Mouse (Mus musculus): ENCODE data around the gene Gria1. TPM values are rescaled to one million over a fixed set of nuclear protein-coding genes. Genes with fewer than 3 reads are reported as not detected.

Gria1 gene
- polyA plus RNA-seq, 1 experiment from 2014 or later = 1.7 TPM

GRCm38 (mm10) chr11:57090705-57091104 lies 79.5 kb downstream of the Gria1 start:
- H3K9ac ChIP-seq (ENCODE audit: low read depth, low read length) = no peak overlapping the region
- no peak for ATAC-seq (ENCODE audit: low FRiP score, low TSS enrichment)
- no peaks in the 10 kb centered on the region for H3K9me3 ChIP-seq (ENCODE audit: control insufficient read depth, low read length)
- H3K4me3 ChIP-seq (ENCODE audit: low read length) = no peak overlapping the region
- H3K36me3 ChIP-seq (ENCODE audit: control insufficient read depth, insufficient read depth, low read length) = no peaks in the 10 kb centered on the region
- H3K4me1 ChIP-seq (ENCODE audit: control insufficient read depth, insufficient read depth, low read length) = no peaks in the 10 kb centered on the region
- H3K27me3 ChIP-seq (ENCODE audit: control insufficient read depth, insufficient read depth, low read length) = no peaks in the 10 kb centered on the region
- no peak overlapping the region for H3K27ac ChIP-seq (ENCODE audit: low read depth, low read length)
- H3K4me2 ChIP-seq (replicated peaks; ENCODE audit: low read depth, low read length) = no peak overlapping the region

GRCm38 (mm10) chr11:57091276-57091914 lies 80.2 kb downstream of the Gria1 start:
- Histone ChIP-seq H3K4me1 (ENCODE audit: control insufficient read depth, insufficient read depth, low read length) (no peaks in the 10 kb centered on the region), H3K4me2 (replicated peaks; ENCODE audit: low read depth, low read length) (no peak overlapping the region), H3K9ac (ENCODE audit: low read depth, low read length) (no peak overlapping the region), H3K4me3 (ENCODE audit: low read length) (no peak overlapping the region), H3K27me3 (ENCODE audit: control insufficient read depth, insufficient read depth, low read length) (no peaks in the 10 kb centered on the region), H3K36me3 (ENCODE audit: control insufficient read depth, insufficient read depth, low read length) (no peaks in the 10 kb centered on the region), H3K27ac (ENCODE audit: low read depth, low read length) (no peak overlapping the region), H3K9me3 (ENCODE audit: control insufficient read depth, low read length) (no peaks in the 10 kb centered on the region)
- ATAC-seq (ENCODE audit: low FRiP score, low TSS enrichment) = no peak
- 61% methylated on average over 3 of the region's 3 CpGs for WGBS

- no peak overlapping the region for H3K4me2 ChIP-seq (replicated peaks; ENCODE audit: low read depth, low read length)
- no peaks in the 10 kb centered on the region for H3K9me3 ChIP-seq (ENCODE audit: control insufficient read depth, low read length)
- H3K4me3 ChIP-seq (ENCODE audit: low read length) = no peak overlapping the region
- no peak overlapping the region for H3K27ac ChIP-seq (ENCODE audit: low read depth, low read length)
- no peaks in the 10 kb centered on the region for H3K36me3 ChIP-seq (ENCODE audit: control insufficient read depth, insufficient read depth, low read length)
- 40% methylated on average over 5 of the region's 5 CpGs for WGBS
- no peak overlapping the region for H3K9ac ChIP-seq (ENCODE audit: low read depth, low read length)
- H3K4me1 ChIP-seq (ENCODE audit: control insufficient read depth, insufficient read depth, low read length) = no peaks in the 10 kb centered on the region
- no peaks in the 10 kb centered on the region for H3K27me3 ChIP-seq (ENCODE audit: control insufficient read depth, insufficient read depth, low read length)
- ATAC-seq (ENCODE audit: low FRiP score, low TSS enrichment) = no peak
Observed at GRCm38 (mm10) chr11:57100491-57100890, 89.3 kb downstream of the Gria1 start.

DNA sequence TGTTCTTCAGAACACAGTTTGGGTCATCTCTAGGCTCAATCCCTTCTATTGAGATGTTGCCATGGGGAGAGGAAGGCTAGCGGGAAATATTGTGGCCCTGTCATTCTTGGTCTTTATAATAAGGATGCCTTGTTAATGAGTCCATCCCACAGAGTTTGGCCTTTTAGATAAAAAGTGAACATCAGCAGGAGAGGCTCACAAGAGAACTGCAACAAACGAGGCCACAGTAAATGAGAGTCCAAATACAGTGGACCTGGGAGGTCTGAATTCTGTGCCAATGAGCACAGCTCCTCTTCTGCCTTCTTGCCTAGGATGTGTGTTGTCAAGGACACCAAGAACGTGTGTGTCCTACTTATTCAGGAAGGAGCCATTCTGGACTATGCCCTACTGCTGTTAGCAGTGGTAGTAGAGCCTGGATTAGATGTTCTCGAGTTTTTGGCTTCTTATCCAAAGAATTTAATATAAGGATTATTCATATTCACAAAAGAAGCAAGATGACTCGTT lies 92.6 kb downstream of the Gria1 start:
- Histone ChIP-seq H3K9me3 (ENCODE audit: control insufficient read depth, low read length) (no peaks in the 10 kb centered on the region), H3K27ac (ENCODE audit: low read depth, low read length) (no peak overlapping the region)

GRCm38 (mm10) chr11:57105683-57106082 lies 94.5 kb downstream of the Gria1 start:
- Histone ChIP-seq H3K9me3 (ENCODE audit: control insufficient read depth, low read length) (no peaks in the 10 kb centered on the region), H3K9ac (ENCODE audit: low read depth, low read length) (no peak overlapping the region), H3K4me2 (replicated peaks; ENCODE audit: low read depth, low read length) (no peak overlapping the region), H3K27me3 (ENCODE audit: control insufficient read depth, insufficient read depth, low read length) (no peaks in the 10 kb centered on the region), H3K4me1 (ENCODE audit: control insufficient read depth, insufficient read depth, low read length) (no peaks in the 10 kb centered on the region), H3K36me3 (ENCODE audit: control insufficient read depth, insufficient read depth, low read length) (no peaks in the 10 kb centered on the region), H3K27ac (ENCODE audit: low read depth, low read length) (no peak overlapping the region), H3K4me3 (ENCODE audit: low read length) (no peak overlapping the region)
- ATAC-seq (ENCODE audit: low FRiP score, low TSS enrichment) = no peak
- WGBS = 76% methylated on average over 3 of the region's 3 CpGs

More for the DNA sequence above, 92.6 kb downstream of the Gria1 start:
- Histone ChIP-seq H3K4me3 (ENCODE audit: low read length) (no peak overlapping the region), H3K4me2 (replicated peaks; ENCODE audit: low read depth, low read length) (no peak overlapping the region), H3K36me3 (ENCODE audit: control insufficient read depth, insufficient read depth, low read length) (no peaks in the 10 kb centered on the region), H3K9ac (ENCODE audit: low read depth, low read length) (no peak overlapping the region), H3K27me3 (ENCODE audit: control insufficient read depth, insufficient read depth, low read length) (no peaks in the 10 kb centered on the region), H3K4me1 (ENCODE audit: control insufficient read depth, insufficient read depth, low read length) (no peaks in the 10 kb centered on the region)
- WGBS = 81% methylated on average over 5 of the region's 5 CpGs
- no peak for ATAC-seq (ENCODE audit: low FRiP score, low TSS enrichment)

GRCm38 (mm10) chr11:57112386-57112785 lies 101.2 kb downstream of the Gria1 start:
- Histone ChIP-seq H3K27me3 (ENCODE audit: control insufficient read depth, insufficient read depth, low read length) (no peaks in the 10 kb centered on the region), H3K27ac (ENCODE audit: low read depth, low read length) (no peak overlapping the region), H3K4me1 (ENCODE audit: control insufficient read depth, insufficient read depth, low read length) (no peaks in the 10 kb centered on the region), H3K4me2 (replicated peaks; ENCODE audit: low read depth, low read length) (no peak overlapping the region), H3K9ac (ENCODE audit: low read depth, low read length) (no peak overlapping the region), H3K36me3 (ENCODE audit: control insufficient read depth, insufficient read depth, low read length) (no peaks in the 10 kb centered on the region), H3K4me3 (ENCODE audit: low read length) (no peak overlapping the region), H3K9me3 (ENCODE audit: control insufficient read depth, low read length) (no peaks in the 10 kb centered on the region)
- no peak for ATAC-seq (ENCODE audit: low FRiP score, low TSS enrichment)
- 89% methylated on average over 8 of the region's 8 CpGs for WGBS

DNA sequence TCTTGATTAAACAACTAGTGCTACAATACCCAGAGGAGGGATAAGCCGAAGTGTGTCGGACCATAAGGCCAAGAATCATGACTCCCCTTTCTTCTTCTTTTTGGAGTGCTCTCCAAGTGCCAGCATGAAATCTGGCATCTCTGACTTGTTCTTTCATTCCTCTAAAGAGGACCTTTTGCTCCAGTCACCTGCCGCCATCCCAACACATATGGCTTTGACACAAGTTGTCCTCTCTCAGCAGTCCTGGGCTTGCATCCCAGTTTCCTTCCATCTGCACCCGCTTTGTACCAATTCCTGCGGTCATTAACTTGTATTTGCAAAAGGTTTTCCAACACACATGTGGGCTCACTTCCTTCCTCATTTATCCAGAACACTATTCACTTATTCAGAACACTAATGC lies 103.2 kb downstream of the Gria1 start:
- H3K4me2 ChIP-seq (replicated peaks; ENCODE audit: low read depth, low read length) = no peak overlapping the region
- H3K4me3 ChIP-seq (ENCODE audit: low read length) = no peak overlapping the region
- no peak overlapping the region for H3K9ac ChIP-seq (ENCODE audit: low read depth, low read length)
- H3K36me3 ChIP-seq (ENCODE audit: control insufficient read depth, insufficient read depth, low read length) = no peaks in the 10 kb centered on the region
- no peaks in the 10 kb centered on the region for H3K4me1 ChIP-seq (ENCODE audit: control insufficient read depth, insufficient read depth, low read length)
- H3K9me3 ChIP-seq (ENCODE audit: control insufficient read depth, low read length) = no peaks in the 10 kb centered on the region
- ATAC-seq (ENCODE audit: low FRiP score, low TSS enrichment) = no peak
- no peak overlapping the region for H3K27ac ChIP-seq (ENCODE audit: low read depth, low read length)
- no peaks in the 10 kb centered on the region for H3K27me3 ChIP-seq (ENCODE audit: control insufficient read depth, insufficient read depth, low read length)
- 89% methylated on average over 5 of the region's 5 CpGs for WGBS

- H3K9ac ChIP-seq (ENCODE audit: low read depth, low read length) = no peak overlapping the region
- no peaks in the 10 kb centered on the region for H3K27me3 ChIP-seq (ENCODE audit: control insufficient read depth, insufficient read depth, low read length)
- H3K27ac ChIP-seq (ENCODE audit: low read depth, low read length) = no peak overlapping the region
- H3K4me3 ChIP-seq (ENCODE audit: low read length) = no peak overlapping the region
- no peaks in the 10 kb centered on the region for H3K9me3 ChIP-seq (ENCODE audit: control insufficient read depth, low read length)
- H3K4me2 ChIP-seq (replicated peaks; ENCODE audit: low read depth, low read length) = no peak overlapping the region
- no peaks in the 10 kb centered on the region for H3K36me3 ChIP-seq (ENCODE audit: control insufficient read depth, insufficient read depth, low read length)
- 50% methylated on average over 8 of the region's 8 CpGs for WGBS
- ATAC-seq (ENCODE audit: low FRiP score, low TSS enrichment) = no peak
- no peaks in the 10 kb centered on the region for H3K4me1 ChIP-seq (ENCODE audit: control insufficient read depth, insufficient read depth, low read length)
Observed at GRCm38 (mm10) chr11:57127066-57127465, 115.9 kb downstream of the Gria1 start.

- Histone ChIP-seq H3K9me3 (ENCODE audit: control insufficient read depth, low read length) (no peaks in the 10 kb centered on the region), H3K27ac (ENCODE audit: low read depth, low read length) (no peak overlapping the region), H3K27me3 (ENCODE audit: control insufficient read depth, insufficient read depth, low read length) (no peaks in the 10 kb centered on the region), H3K4me1 (ENCODE audit: control insufficient read depth, insufficient read depth, low read length) (no peaks in the 10 kb centered on the region), H3K9ac (ENCODE audit: low read depth, low read length) (no peak overlapping the region), H3K4me3 (ENCODE audit: low read length) (no peak overlapping the region), H3K36me3 (ENCODE audit: control insufficient read depth, insufficient read depth, low read length) (no peaks in the 10 kb centered on the region), H3K4me2 (replicated peaks; ENCODE audit: low read depth, low read length) (no peak overlapping the region)
- 62% methylated on average over 14 of the region's 14 CpGs for WGBS
- no peak for ATAC-seq (ENCODE audit: low FRiP score, low TSS enrichment)
Observed at GRCm38 (mm10) chr11:57140162-57140780, 129.1 kb downstream of the Gria1 start.
